Mouse (Mus musculus): ENCODE data around the gene Arid1a.

The Arid1a gene

DNA sequence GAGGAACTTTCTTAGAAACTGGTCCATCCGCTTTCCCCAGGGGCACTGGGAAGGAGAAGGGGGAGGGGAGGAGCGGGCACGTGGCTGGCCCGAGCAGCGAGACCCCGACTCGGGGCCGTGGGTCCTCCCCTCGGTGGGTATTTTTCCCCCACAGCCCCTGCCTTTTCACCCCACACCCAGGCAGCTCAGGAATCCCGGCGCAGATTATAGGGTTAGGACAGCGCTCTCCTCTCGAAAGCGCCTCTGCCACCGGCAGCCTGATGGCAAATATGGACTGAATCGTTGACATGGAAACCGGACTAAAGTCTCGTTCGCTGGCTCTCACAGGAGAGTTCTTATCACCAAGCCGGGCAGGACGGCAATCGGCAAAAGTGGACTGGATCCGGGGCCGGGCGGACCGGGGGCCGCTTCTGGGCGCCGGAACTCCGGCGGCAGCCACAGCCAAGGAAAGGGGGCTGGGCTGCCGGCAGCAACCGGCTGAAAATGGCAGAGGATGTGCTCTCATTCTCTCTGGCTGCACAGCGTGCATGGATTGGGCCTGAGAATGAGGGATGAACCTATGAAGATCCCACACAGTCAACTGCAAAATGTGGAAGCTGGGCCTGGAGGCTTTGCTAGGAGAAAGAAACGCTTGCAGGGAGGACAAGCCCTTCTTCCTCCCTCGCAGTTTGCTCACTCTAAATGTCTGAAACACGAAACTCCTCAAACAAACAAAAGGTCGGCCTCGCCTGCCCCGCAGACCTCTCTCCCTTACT is at the start of gene Arid1a:
Arid1a (minus strand) TSS at position 256 of the 755 bp plus-strand sequence.
- peak; percentile 90 for DNase-seq

GRCm38 (mm10) chr4:133804401-133805263 is 48.1 kb upstream of the Arid1a start:
- DNase-seq, result no peak

- DNase-seq, result no peak
Measured at GRCm38 (mm10) chr4:133800589-133800988, 44.0 kb upstream of the Arid1a start.

DNA sequence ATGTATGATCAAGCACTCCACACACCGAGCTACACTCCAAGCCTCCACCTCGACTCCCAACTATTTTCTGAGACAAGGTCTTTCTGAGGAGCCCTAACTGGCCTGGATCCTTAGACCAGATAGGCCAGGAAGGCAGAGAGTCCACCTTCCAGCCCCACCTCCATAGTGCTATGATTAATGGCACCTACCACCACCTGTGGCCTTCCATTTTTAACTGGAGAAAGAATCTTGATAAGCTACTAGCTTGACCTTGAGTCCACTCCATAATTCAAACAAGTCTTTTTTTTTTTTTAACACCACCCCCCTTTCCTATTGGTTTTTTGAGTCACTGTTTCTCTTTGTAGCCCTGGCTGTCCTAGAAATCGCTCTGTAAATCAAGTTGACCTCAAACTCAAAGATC is 36.7 kb upstream of the Arid1a start:
- no peak for DNase-seq

- peak; percentile 84 for DNase-seq
Measured at GRCm38 (mm10) chr4:133774570-133775554, 18.3 kb upstream of the Arid1a start.

GRCm38 (mm10) chr4:133769157-133769556 is 12.6 kb upstream of the Arid1a start:
- DNase-seq, result no peak

DNA sequence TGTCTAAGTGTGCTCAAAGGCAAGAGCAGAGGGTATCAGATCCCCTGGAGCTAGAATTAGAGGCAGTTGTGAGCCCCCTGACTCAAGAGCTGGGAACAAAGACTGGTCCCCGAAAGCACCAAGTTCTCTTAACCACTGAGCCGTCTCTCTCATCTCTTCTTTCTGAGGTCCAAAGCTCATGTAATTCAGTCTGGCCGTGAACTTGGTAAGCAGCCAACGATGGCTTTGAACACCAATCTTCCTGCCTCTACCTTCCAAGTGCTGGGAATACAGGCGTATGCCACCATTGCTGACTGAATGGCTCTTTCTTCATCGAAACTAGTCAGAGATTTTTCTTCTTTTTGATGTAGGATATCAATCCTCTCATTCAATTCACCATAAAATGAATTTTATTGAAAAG is 6.5 kb upstream of the Arid1a start:
- DNase-seq, result no peak

- DNase-seq, result no peak
Measured at GRCm38 (mm10) chr4:133759659-133760058, 3.1 kb upstream of the Arid1a start.

- DNase-seq, result peak; percentile 79
Measured at GRCm38 (mm10) chr4:133757269-133757835, 783 bp upstream of the Arid1a start.

DNA sequence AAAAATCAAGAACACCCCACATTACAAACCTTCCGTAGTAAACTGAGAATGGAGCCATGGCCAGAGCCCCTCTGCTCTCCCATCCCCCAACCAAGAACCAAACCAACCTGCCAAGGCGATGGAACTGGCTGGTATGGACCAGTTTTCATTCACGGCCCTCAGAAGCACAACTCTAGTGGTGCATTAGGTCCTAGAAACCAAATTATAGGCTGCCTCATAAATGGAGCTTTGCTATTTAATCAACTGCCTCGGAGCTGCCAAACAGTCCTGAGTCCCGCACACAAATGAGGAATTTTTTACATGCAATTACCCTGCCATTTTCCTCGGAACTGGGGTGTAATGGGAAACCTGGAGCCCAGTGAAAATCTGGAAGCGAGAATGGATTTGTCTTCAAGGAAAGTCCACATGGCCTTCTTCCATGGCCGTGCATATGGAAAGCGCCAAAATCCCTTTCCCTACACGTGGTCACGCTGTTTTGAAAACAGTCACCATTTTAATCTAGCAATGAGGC is 653 bp downstream of the Arid1a start:
- no peak for DNase-seq

- no peak for DNase-seq
Measured at GRCm38 (mm10) chr4:133754871-133755765, 1.5 kb downstream of the Arid1a start.

- DNase-seq, result peak; percentile 97
Measured at GRCm38 (mm10) chr4:133754238-133754637, 2.3 kb downstream of the Arid1a start.

DNA sequence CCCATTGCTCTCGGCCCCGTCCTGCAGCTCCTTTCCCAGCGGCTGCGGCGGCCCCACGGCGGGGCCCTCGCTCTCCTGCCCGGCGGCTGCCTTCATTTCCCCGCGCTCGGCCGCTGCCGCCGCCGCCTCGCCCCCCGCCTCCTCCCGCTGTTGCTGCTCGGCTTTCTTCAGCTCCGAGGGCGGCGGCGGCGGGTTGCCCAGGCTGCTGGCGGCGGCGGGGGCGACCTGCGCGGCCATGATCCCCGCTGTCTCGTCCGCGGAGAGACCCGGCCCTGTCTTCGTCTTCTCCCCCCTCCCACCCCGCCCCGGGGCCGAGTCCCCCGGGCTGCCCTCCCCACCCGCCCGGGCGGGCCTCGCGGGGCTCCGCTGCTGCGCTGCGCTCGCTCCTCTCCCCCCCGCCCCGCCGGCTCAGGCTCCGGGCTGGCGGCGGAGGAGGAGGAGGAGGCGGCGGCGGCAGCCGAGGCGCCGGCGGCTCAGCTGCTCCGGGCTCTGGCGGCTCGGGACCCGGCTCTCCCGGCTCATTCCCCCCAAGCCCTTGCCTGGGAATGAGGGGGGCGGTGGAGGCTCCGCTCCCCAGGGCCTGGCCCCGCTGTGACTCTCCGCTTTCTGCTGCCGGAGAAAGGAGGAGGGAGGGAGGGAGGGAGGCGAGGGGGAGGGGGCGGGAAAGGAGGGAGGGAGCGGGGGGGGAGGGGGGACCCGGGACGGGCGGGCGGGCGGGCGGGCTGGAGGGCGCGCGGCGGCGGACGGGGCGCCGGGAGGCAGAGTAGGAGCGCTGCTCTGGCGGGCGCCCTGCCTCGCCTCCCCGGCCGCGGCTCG is 3.0 kb downstream of the Arid1a start:
- peak; percentile 62 for DNase-seq

GRCm38 (mm10) chr4:133752449-133753374 is 3.9 kb downstream of the Arid1a start:
- DNase-seq, result peak; percentile 45

DNA sequence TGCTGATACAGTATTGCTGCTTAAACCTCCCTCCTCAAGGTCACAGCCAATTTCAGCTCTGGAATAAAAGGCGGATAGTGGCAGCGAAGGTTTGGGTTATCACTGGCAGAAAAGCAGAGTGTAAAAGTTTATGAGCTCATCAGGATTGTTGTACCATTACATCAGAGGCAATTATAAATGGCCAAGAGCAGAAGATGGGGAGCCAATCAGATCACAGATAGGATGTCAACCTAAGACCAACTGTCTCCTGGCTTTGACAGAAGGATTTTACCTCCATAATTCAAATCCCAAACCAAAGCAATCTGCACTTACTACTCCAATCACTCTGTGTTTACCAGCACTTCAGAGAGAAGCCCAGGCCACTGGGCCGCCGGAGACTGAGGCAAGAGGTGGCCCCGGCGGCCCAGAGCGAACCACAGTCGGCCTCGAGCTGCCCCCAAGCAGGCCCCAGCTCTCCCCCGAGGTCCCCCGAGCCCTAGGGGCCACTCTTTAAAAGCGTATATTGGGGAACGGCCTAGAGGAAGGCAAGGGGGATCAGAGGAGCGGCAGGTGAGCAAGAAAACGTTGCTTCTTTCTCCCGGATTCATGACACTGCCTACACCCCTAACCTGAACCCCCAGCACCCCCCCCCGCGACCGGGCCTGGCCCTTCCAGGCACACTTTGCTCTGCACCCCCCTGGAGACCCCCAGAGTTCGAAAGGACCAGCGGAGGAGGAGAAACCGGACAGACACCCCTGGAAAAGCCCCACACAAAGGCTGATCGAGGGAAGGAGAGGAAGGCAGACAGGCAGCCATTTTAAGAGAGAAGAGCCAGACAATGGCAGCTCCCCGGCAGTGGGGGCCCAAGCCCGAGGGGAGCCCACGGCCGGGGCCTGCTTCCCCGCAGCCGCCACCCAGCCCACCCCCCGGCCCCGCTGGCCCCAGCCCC is 4.8 kb downstream of the Arid1a start:
- DNase-seq, result no peak

DNA sequence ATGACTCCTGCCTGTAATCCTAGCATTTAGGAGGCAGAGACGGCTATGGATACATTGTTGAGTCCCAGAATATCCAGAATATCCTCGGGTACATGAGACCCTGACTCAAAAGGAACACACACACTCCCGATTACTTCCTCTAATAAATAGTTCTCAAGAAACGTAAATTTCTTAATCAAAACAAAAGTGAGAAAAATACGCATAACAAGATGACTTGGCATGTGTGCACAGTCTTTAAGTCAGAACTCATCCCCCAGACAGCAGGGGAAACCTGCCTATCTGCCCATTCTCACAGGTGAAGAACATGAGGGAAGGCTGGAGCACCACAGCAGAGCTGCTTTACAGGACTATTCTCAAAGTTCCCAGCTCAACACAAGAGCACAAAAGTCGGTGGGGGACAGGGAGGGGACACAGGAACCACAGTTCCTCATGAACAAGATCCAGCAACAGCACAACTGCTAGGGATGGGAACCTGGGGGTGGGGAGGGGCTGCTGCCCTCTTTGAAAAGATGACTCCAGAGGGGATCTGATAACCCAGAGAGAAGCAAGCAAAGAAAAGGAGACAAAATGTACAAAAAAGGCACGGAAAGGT is 6.3 kb downstream of the Arid1a start:
- DNase-seq, result no peak

DNA sequence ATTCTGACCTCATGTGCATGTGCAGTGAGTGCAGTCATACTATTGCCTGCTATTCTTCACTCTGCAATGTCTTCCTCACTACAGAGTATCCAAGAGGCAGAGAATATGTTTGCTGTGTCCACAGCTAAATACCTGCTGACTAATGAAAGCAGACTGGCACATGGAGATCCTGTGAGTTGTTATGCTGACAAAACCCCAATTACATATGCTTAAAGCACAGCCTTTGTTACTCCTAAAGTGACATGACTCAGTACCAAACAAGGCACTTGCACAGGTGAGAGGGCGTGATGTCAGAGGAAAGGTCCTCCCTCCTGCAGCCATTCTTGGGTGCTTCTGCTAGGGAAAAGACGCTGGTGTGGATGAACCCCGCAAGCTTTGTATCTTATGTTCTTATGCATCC is 21.3 kb downstream of the Arid1a start:
- no peak for DNase-seq

Data from right cerebral cortex, postnatal 14 days (tissue).